Mouse (Mus musculus) embryonic facial prominence, embryonic 10.5 days (tissue): ENCODE data around the gene Prkx. TPM values are rescaled to one million over a fixed set of nuclear protein-coding genes. Genes with fewer than 3 reads are reported as not detected.
A peak's percentile ranks its signal among the peaks of the same experiment; 100 is the strongest.

Source experiments
- DNase-seq: peaks from one replicate; pipeline ENCODE4 v3.0.0-alpha.2; 2017; ENCODE audit warnings: low spot score
- H3K27ac ChIP-seq: fragments of 300-500 bp; sonication (generic); replicated peaks from 2 replicates; pipeline ENCODE4 v1.5.1; 2016; ENCODE audit warnings: mild to moderate bottlenecking
- H3K27me3 ChIP-seq: fragments of 300-500 bp; sonication (generic); replicated peaks from 2 replicates; pipeline ENCODE4 v1.6.1; 2016; ENCODE audit warnings: low read depth, mild to moderate bottlenecking; ENCODE audit not compliant: poor library complexity, severe bottlenecking
- H3K36me3 ChIP-seq: fragments of 300-500 bp; sonication (generic); replicated peaks from 2 replicates; pipeline ENCODE4 v1.6.1; 2016; ENCODE audit warnings: mild to moderate bottlenecking, moderate library complexity
- H3K4me1 ChIP-seq: fragments of 300-500 bp; sonication (generic); 2 replicates; pipeline ENCODE4 v1.6.1; 2016
- H3K4me3 ChIP-seq: fragments of 300-500 bp; sonication (generic); 2 replicates; pipeline ENCODE4 v1.5.1; 2016; ENCODE audit warnings: mild to moderate bottlenecking, moderate library complexity
- H3K9me3 ChIP-seq: fragments of 300-500 bp; sonication (generic); 2 replicates; pipeline ENCODE4 v1.6.1; 2016; ENCODE audit warnings: mild to moderate bottlenecking
- WGBS: fragments of 180-500 bp; shearing (Covaris S2); methylation state at CpG from one replicate; pipeline ENCODE4 v1.1.7; 2016; 5-methylcytosine and 5-hydroxymethylcytosine counted together
- polyA plus RNA-seq: library from polyadenylated mRNA; unstranded; fragments of >200 nt; fragmentation: Nextera tagmentation; extraction: Ambion mirVana; gene quantifications from 2 replicates; pipeline ENCODE4 v1.2.1, GENCODE M21; 2016

Gene Prkx
- polyA plus RNA-seq: 14.6 and 16.1 TPM in 2 replicates

DNA sequence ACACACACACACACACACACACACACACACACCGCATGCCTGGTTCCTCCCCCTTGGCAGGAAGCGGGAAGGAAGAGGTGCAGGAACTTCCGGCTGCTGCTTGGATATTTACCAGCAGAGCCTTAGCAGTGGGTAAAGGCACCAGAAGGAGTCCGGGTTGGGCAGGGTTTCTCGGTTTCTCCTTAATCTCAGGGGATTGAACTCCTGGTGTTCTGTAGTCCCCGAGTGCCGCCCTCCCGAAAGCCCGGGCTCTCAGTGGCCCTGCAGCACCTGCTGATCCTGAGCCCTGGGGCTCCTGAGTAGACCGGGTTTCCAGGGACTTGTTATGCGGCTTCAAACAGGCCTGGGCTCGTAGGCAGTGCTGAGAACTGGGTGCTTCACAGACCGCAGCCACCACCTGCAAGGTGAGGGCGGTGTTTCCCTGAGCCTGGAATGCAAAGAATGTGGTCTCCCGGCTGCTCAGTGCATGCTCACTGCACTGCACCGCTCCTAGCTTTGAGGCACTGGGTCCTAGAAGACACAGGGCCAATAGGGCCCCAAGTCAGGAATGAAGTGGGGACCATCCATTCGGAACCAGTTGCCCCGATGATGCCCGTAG is at the start of gene Prkx:
Gene Prkx, minus strand, starts transcription at position 41 of the 598 bp plus-strand sequence.
- Histone ChIP-seq H3K9me3 (peaks cover 7% of the 10 kb centered on the region; the same call in 1 of the 2 replicates), H3K4me1 (no peaks in the 10 kb centered on the region), H3K27me3 (no peaks in the 10 kb centered on the region), H3K36me3 (no peaks in the 10 kb centered on the region), H3K4me3 (peak within 1 kb of the TSS; percentile 68), H3K27ac (peak within 1 kb of the TSS; percentile 82)
- no peak for DNase-seq
- WGBS: 30% methylated on average over 19 of the region's 19 CpGs

DNA sequence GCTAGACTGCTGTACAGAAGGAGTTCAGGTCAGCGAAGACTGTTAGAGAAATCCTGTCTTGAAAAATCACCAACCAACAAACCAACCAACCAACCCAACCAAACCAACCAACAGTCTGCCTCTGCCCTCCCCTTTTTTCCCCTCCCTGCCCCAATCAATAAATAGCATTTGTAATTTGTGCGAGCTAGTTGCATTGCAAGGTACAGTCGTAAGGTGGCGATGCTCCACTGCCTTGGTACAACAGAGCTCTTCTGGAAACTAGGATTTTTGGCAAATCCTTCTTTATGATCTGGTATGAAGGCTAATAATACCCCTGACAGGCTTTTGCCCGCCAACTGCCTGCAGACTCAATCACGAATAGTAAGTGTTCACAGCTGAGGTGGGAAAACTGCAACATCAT is 16.0 kb upstream of the Prkx start:
- DNase-seq: no peak
- Histone ChIP-seq H3K36me3 (no peaks in the 10 kb centered on the region), H3K9me3 (no peaks in the 10 kb centered on the region), H3K4me1 (no peaks in the 10 kb centered on the region), H3K27ac (no peak overlapping the region), H3K27me3 (no peaks in the 10 kb centered on the region), H3K4me3 (no peak overlapping the region)
- 58% methylated on average over 6 of the region's 6 CpGs for WGBS

DNA sequence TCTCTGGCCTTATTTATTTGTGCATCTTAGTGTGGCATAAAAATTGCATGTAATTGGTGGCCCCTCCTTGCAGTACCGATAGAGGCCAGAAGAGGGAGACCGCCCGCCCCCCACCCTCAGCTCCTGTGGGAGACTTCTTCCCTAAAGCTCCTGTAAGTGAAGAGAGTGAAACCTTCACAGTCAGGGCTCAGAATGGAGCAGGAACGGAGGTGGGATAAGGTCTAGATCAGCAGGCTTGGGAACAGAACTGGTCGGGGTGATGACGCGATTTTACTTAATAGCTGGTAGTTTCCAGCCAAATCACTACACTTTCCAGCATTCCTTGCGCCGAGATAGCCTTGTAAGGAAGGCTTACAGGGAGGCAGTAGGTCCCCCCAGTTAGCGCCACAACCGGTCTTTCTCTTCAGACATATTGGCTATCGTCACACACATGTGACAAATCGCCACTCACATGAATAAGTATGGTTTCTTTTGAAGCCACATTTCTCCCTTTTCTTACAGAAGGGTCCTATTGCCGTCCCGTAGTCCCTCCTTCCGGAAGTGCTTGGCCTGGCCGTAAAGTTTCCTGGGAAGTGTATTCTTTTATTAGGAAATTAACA is 14.6 kb upstream of the Prkx start:
- Histone ChIP-seq H3K4me3 (peak overlapping the region; percentile 51), H3K9me3 (no peaks in the 10 kb centered on the region), H3K36me3 (no peaks in the 10 kb centered on the region), H3K27ac (0 out of 2 replicates have a peak overlapping the region, but pooled peaks have one; percentile 44), H3K4me1 (no peaks in the 10 kb centered on the region), H3K27me3 (no peaks in the 10 kb centered on the region)
- 29% methylated on average over 17 of the region's 17 CpGs for WGBS
- peak; percentile 73 for DNase-seq

DNA sequence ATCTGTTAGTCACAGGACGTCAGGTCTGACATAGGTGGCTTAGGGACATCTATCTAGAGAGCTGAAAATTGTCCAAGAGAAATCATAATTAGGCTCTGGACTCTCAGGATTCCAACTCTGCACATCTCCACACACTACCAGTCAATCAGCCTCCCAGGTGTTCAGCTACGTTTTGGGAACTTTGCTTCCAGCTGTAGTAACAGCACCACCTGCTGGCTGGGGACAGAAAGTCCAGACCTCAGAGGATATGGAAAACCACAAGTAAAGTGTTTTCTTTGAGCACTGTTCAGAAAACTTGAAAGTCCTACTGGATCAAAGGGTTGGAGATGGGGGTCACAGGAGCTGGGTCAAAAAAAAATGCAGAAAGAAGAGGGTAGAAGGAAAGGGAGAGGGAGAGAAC is 12.5 kb upstream of the Prkx start:
- H3K9me3 ChIP-seq: no peaks in the 10 kb centered on the region
- H3K4me1 ChIP-seq: no peaks in the 10 kb centered on the region
- H3K36me3 ChIP-seq: no peaks in the 10 kb centered on the region
- DNase-seq: peak; percentile 36
- H3K27ac ChIP-seq: no peak overlapping the region
- WGBS: 23% methylated on average over 2 of the region's 2 CpGs
- no peaks in the 10 kb centered on the region for H3K27me3 ChIP-seq
- no peak overlapping the region for H3K4me3 ChIP-seq

DNA sequence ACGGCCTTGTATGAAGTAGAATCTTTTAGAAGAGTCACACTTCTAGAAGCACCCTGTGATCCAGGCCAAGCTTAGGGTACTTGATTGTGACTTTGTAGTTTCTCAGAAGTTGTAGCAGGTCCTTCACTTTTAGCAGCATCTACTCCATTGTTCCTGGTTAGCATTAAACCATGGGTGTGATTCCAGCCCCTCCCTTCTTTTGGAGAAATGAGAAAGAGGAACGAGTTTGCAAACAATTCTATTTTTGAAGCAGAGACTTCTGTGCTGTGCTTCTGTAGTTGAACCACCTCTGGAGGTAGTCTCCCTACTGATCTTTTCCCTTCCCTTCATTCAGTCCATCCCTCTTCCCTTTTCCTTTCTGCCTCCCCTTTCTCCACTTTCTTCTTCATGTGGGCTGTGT is 6.2 kb upstream of the Prkx start:
- H3K4me1 ChIP-seq: no peaks in the 10 kb centered on the region
- no peak overlapping the region for H3K27ac ChIP-seq
- no peaks in the 10 kb centered on the region for H3K9me3 ChIP-seq
- no peaks in the 10 kb centered on the region for H3K27me3 ChIP-seq
- 90% methylated on average over 2 of the region's 2 CpGs for WGBS
- DNase-seq: no peak
- H3K36me3 ChIP-seq: no peaks in the 10 kb centered on the region
- H3K4me3 ChIP-seq: no peak overlapping the region

DNA sequence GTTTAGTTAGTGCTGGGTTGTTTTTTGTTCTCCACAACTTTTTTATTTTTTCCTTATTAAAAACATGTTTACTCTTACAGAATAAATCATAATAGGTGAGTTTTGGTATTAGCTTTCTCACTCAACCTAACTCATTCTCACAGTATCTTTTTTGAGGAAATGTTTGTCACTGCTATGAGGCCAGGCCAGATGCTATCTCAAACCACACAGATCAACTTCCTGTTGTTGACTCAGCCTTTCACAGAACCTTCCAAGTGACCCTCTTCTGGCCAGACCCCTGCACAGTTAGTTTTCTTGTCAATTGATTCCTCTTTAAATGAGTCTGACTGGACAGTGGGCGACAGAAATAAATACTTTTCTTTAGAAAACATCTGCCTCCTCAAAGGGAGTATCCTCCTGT is 5.5 kb upstream of the Prkx start:
- WGBS: 59% methylated on average over 1 of the region's 1 CpGs
- no peaks in the 10 kb centered on the region for H3K4me1 ChIP-seq
- H3K36me3 ChIP-seq: no peaks in the 10 kb centered on the region
- no peaks in the 10 kb centered on the region for H3K9me3 ChIP-seq
- no peak overlapping the region for H3K27ac ChIP-seq
- DNase-seq: no peak
- H3K27me3 ChIP-seq: no peaks in the 10 kb centered on the region
- no peak overlapping the region for H3K4me3 ChIP-seq

DNA sequence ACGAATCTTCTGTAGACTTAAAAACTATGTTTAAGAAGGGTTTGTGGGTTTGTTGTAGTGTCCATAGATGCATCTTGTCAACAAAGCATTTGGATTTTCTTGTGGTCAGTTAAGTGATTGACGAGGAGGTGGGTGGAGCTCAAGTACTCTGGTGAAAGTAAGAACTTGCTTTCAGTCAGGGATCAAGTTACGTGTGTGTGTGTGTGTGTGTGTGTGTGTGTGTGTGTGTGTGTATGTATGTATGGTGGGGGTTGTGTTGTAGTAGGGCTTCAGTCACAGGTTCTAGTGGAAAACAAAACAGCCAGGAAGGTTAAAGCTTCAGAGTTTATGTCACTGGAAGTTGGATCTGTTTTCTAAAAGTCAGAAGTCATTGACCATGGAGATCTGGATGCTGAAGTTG is 3.5 kb upstream of the Prkx start:
- Histone ChIP-seq H3K9me3 (peaks cover 7% of the 10 kb centered on the region; the same call in 1 of the 2 replicates), H3K27me3 (no peaks in the 10 kb centered on the region), H3K4me1 (no peaks in the 10 kb centered on the region), H3K27ac (no peak overlapping the region), H3K4me3 (no peak overlapping the region), H3K36me3 (no peaks in the 10 kb centered on the region)
- DNase-seq: no peak
- WGBS: 76% methylated on average over 3 of the region's 3 CpGs

DNA sequence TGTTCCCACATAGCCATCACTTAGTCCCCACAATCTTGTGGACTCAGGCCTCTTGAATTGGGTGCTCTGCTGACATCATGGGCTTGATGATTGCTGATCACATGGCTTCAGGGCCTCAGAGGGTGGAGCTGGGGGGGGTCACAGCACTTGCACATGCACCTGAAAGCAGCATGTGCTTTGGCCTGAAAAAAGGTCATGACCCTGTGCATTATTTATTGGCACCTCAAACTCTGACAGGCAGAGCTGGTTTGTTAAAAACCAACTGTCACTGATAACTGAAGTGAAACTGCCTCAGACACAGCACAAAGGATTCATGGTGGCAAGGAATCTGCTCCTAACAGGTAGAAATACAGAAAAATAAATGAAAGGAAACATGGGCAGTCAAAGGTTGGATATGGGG is 1.7 kb upstream of the Prkx start:
- DNase-seq: no peak
- Histone ChIP-seq H3K4me3 (no peak overlapping the region), H3K9me3 (peaks cover 7% of the 10 kb centered on the region; the same call in 1 of the 2 replicates), H3K36me3 (no peaks in the 10 kb centered on the region), H3K27ac (no peak overlapping the region), H3K4me1 (no peaks in the 10 kb centered on the region), H3K27me3 (no peaks in the 10 kb centered on the region)

DNA sequence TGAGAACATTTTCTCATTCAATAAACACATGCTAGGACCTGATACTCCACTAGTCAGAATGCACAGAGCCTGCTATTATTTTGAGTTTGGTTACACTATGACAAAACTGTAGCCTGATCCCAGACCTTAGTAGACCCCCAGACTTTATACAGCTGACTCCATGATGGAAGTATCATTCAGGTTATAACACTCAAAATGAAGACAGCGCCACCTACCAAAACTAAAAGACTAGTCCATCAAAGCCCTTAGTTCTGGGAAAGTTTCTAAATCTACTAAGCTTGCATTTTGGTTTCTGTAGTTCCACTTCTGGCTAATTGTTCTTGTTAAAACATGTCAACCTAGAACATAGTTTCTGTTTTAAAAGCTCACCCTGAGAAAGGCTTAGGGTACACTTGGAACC is 838 bp upstream of the Prkx start:
- WGBS: 62% methylated on average over 1 of the region's 1 CpGs
- DNase-seq: no peak
- H3K4me3 ChIP-seq: no peak overlapping the region

DNA sequence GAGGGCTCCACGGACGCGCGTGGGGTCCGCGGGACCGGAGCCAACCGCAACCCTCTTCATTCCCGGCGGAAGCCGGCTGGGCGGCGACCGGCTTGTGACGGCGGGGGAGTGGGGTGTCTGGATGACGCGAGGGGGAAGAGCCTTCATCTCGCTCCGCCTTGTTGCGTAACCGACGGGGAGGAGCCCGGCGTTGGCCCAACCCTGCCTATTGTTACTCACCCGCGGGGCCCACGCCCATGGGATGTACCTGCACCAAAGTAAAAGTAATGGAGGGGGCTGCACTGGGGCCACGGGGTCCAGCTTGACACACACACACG is 262 bp downstream of the Prkx start:
- WGBS: 26% methylated on average over 30 of the region's 30 CpGs
- peak; percentile 89 for DNase-seq
- peak overlapping the region; percentile 82 for H3K27ac ChIP-seq

More for the DNA sequence above, 838 bp upstream of the Prkx start:
- peaks cover 7% of the 10 kb centered on the region; the same call in 1 of the 2 replicates for H3K9me3 ChIP-seq
- no peaks in the 10 kb centered on the region for H3K36me3 ChIP-seq
- no peaks in the 10 kb centered on the region for H3K4me1 ChIP-seq
- H3K27ac ChIP-seq: no peak overlapping the region
- H3K27me3 ChIP-seq: no peaks in the 10 kb centered on the region

DNA sequence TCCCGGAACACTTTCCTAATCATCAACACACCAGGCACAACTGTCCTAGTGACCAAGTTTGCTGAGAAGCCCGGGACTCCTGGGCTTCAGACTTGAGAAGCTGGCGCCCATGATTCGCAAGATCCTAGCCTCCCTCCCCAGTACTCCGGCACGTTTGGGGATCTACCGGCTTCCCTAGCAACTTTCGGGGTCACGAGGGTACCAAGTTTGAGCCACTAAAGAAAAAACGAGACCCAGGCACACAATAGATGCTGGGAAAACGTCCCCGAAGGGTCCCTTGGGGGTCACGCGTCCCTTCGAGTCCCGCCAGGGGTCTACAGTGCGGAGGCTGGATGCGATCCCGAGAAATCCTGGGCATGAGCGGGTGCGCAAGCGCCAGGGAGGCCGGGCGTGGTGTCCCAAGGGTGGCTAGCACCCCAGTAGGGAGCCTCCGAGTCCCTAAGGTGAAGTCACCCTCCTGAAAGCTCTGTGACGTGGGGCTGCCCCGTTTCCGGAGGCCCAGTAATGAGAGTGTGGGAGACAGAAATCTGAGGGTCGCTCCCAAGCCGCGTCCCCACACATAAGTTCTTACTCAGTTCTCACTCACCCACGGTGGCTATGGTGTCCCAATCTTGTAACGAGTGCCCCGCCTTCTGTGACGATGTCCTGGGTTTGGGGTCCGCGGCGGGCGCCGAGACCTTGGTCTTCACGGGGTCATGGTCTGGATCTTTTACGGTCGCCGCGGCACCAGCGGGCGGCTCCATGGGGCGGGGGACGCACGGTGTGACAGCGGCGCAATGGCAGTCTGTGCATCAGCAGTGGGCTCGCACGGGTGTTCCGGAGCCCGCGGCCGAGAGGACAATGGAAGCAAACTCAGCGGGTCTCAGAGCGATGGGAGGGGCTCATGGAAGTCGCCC is 868 bp downstream of the Prkx start:
- Histone ChIP-seq H3K27me3 (no peaks in the 10 kb centered on the region), H3K4me1 (no peaks in the 10 kb centered on the region), H3K36me3 (no peaks in the 10 kb centered on the region), H3K9me3 (peaks cover 7% of the 10 kb centered on the region; the same call in 1 of the 2 replicates), H3K4me3 (peak overlapping the region; percentile 68), H3K27ac (peak overlapping the region; percentile 82)
- peak; percentile 8 for DNase-seq
- WGBS: 16% methylated on average over 61 of the region's 61 CpGs

More for the DNA sequence above, 262 bp downstream of the Prkx start:
- H3K27me3 ChIP-seq: no peaks in the 10 kb centered on the region
- no peaks in the 10 kb centered on the region for H3K4me1 ChIP-seq
- H3K4me3 ChIP-seq: peak overlapping the region; percentile 68
- no peaks in the 10 kb centered on the region for H3K36me3 ChIP-seq
- H3K9me3 ChIP-seq: peaks cover 7% of the 10 kb centered on the region; the same call in 1 of the 2 replicates

DNA sequence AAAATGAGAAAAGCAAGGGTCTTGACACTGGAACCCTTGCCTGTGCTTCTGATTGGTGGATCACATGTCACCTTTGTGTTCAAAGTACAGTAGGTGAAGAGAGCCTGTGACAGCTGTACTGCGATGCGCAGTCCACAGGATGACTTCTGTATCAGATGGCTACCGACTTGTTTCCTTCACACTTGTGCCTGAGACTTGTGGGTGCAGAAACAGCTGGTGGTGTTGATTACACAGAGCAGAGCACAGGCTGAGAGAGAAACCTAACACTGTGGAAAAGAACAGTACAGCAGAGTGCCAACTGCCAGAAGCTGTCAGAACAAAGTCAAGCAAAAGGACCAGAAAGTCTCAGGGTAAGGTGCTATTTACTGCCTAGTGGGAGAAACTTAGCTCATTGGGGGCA is 7.4 kb downstream of the Prkx start:
- 87% methylated on average over 3 of the region's 3 CpGs for WGBS
- H3K27ac ChIP-seq: no peak overlapping the region
- no peaks in the 10 kb centered on the region for H3K27me3 ChIP-seq
- no peaks in the 10 kb centered on the region for H3K4me1 ChIP-seq
- H3K36me3 ChIP-seq: peaks cover 14% of the 10 kb centered on the region; the same call in 1 of the 2 replicates
- no peak overlapping the region for H3K4me3 ChIP-seq
- no peaks in the 10 kb centered on the region for H3K9me3 ChIP-seq
- no peak for DNase-seq
